Mouse (Mus musculus) liver, adult 2 months (tissue): ENCODE measurements around the gene Ift122. TPM values are rescaled to one million over a fixed set of nuclear protein-coding genes. Genes with fewer than 3 reads are reported as not detected.

Experiments
- DNase-seq: peaks from one replicate; pipeline ENCODE4 v3.0.0-alpha.2; 2011; ENCODE audit warnings: low read depth, low spot score; ENCODE audit errors: extremely low read depth
- H3K27ac ChIP-seq: fragments of 200-500 bp; replicated peaks from 2 replicates; pipeline ENCODE4 v1.5.1; 2012; ENCODE audit warnings: low read depth, mild to moderate bottlenecking, control low read depth, inconsistent platforms, low read length; ENCODE audit not compliant: insufficient read depth
- H3K27me3 ChIP-seq: fragments of 200-500 bp; 2 replicates; pipeline ENCODE4 v1.6.1; 2012; ENCODE audit warnings: mild to moderate bottlenecking, moderate library complexity, low read length, inconsistent platforms; ENCODE audit not compliant: control insufficient read depth, insufficient read depth
- H3K36me3 ChIP-seq: fragments of 200-500 bp; 2 replicates; pipeline ENCODE4 v1.6.1; 2012; ENCODE audit warnings: low read length, inconsistent platforms; ENCODE audit not compliant: control insufficient read depth, insufficient read depth
- H3K4me1 ChIP-seq: fragments of 200-500 bp; 2 replicates; pipeline ENCODE4 v1.6.1; 2011; ENCODE audit warnings: low read length; ENCODE audit not compliant: control insufficient read depth, insufficient read depth
- H3K4me3 ChIP-seq: fragments of 200-500 bp; 2 replicates; pipeline ENCODE4 v1.5.1; 2011; ENCODE audit warnings: low read depth, mild to moderate bottlenecking, control low read depth, low read length, moderate library complexity; ENCODE audit not compliant: insufficient read depth
- H3K79me2 ChIP-seq: fragments of 200-500 bp; 2 replicates; pipeline ENCODE4 v1.6.1; 2012; ENCODE audit warnings: inconsistent platforms, mild to moderate bottlenecking, low read length, moderate library complexity; ENCODE audit not compliant: control insufficient read depth, insufficient read depth
- H3K9ac ChIP-seq: fragments of 200-500 bp; 2 replicates; pipeline ENCODE4 v1.6.1; 2012; ENCODE audit warnings: low read depth, mild to moderate bottlenecking, control low read depth, inconsistent platforms, low read length
- CTCF ChIP-seq: fragments of 200-500 bp; IDR thresholded peaks from 2 replicates; pipeline ENCODE4 v1.5.1; 2011; ENCODE audit warnings: low read depth, low read length, control low read depth
- POLR2A ChIP-seq: fragments of 200-500 bp; IDR thresholded peaks from 2 replicates; pipeline ENCODE4 v1.6.1; 2011; ENCODE audit warnings: low read length, control low read depth; ENCODE audit not compliant: insufficient read depth; ENCODE audit errors: extremely low read depth
- WGBS: fragments of 180-500 bp; shearing (Covaris S2); methylation state at CpG from one replicate; pipeline ENCODE4 v1.1.7; 2018; 5-methylcytosine and 5-hydroxymethylcytosine counted together
- polyA plus RNA-seq: library from polyadenylated mRNA; depleted of rRNA; stranded (reverse); fragments of >200 nt; gene quantifications from 2 replicates; pipeline ENCODE4 v1.2.3, GENCODE M21; 2012
- total RNA-seq: library from RNA; depleted of rRNA; stranded (reverse); fragments of >200 nt; gene quantifications from 2 replicates; pipeline ENCODE4 v1.2.3, GENCODE M21; 2014

Gene Ift122
- total and polyA plus RNA-seq, 2 experiments: 2.0 to 3.0 TPM

DNA sequence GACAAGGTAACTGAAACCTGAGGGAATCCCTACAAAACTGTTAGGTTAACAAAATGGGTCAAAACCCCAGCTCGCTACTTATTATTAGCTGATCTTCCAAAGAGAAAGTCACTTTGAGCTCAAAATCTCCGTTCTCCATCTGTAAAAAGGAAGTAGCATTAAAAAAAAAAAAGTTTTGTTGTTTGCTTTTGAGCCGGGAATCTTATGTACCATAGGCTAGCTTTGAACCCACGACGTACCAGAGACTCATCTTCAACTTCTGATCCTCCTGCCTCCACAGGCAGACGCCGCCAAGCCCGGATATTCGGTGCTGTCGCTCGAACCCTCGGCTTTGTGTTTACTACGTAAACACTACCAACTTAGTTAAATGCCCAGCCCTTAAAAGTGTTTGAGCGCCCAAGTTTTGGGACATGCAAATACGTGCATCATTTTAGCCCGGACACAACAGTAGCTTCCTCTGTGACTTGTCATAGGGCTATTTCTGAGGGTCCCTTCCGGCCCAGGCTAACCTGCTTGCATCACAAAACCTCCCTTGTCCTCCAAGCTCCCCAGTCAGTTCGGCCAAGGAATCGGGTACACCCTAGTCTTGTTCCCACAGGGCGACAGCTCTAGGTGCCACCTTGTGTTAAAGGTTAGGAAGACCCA is 702 bp upstream of the Ift122 start:
- Histone ChIP-seq H3K4me3 (peak overlapping the region; percentile 54), H3K9ac (peak overlapping the region; percentile 26; the same call in 1 of the 2 replicates), H3K36me3 (no peaks in the 10 kb centered on the region), H3K27me3 (no peaks in the 10 kb centered on the region), H3K79me2 (no peaks in the 10 kb centered on the region), H3K27ac (peak overlapping the region; percentile 17; the same call in 1 of the 2 replicates), H3K4me1 (0 out of 2 replicates have a peak, but pooled peaks cover 2% of the 10 kb centered on the region)
- 11% methylated on average over 20 of the region's 20 CpGs for WGBS
- TF ChIP-seq POLR2A (no peak), CTCF (no peak)
- no peak for DNase-seq

DNA sequence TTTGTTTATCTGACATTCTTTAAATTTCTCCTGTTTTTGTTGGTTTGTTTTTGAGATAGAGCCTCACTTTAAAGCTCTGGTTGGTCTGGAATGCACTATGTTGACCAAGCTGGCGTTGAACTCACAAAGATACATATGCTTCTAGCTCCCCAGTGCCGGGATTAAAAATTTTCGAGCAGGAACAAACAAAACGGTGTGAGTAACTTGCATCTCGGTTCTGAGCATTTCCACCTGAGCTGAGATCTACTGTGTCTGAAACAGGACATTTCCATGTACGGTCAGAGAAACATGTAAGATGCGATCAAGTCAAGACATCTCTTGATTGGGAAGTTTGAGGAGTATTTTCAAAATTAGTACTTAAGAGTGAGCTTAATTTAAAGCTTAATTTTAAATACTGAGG is 715 bp downstream of the Ift122 start:
- no peak overlapping the region for H3K4me3 ChIP-seq
- no peaks in the 10 kb centered on the region for H3K79me2 ChIP-seq
- H3K27ac ChIP-seq: no peak overlapping the region
- H3K27me3 ChIP-seq: no peaks in the 10 kb centered on the region
- no peak overlapping the region for H3K9ac ChIP-seq
- no peaks in the 10 kb centered on the region for H3K36me3 ChIP-seq
- TF ChIP-seq CTCF (no peak), POLR2A (no peak)
- 0 out of 2 replicates have a peak, but pooled peaks cover 3% of the 10 kb centered on the region for H3K4me1 ChIP-seq
- DNase-seq: no peak
- WGBS: 54% methylated on average over 7 of the region's 7 CpGs

DNA sequence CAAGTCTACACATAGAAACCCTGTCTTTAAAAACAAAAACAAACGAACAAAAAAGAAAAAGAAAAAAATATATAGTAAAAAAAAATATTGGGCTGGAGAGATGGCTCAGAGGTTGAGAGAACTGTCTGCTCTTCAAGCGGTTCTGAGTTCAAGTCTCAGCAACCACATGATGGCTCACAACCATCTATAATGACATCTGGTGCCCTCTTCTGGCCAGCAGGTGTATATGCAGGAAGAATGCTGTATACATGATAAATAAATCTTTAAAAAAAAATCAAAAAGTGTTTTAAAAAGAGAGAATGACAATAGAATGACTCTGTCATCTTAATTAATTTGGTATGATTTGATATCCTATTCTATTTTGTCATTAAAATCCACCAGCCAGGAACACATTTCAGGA is 1.2 kb downstream of the Ift122 start:
- Histone ChIP-seq H3K79me2 (no peaks in the 10 kb centered on the region), H3K4me1 (0 out of 2 replicates have a peak, but pooled peaks cover 7% of the 10 kb centered on the region), H3K36me3 (no peaks in the 10 kb centered on the region), H3K27me3 (no peaks in the 10 kb centered on the region), H3K4me3 (no peak overlapping the region), H3K9ac (no peak overlapping the region), H3K27ac (no peak overlapping the region)
- TF ChIP-seq POLR2A (no peak), CTCF (0 out of 2 replicates have a peak, but pooled peaks have one; percentile 15)
- 73% methylated on average over 2 of the region's 2 CpGs for WGBS
- no peak for DNase-seq

DNA sequence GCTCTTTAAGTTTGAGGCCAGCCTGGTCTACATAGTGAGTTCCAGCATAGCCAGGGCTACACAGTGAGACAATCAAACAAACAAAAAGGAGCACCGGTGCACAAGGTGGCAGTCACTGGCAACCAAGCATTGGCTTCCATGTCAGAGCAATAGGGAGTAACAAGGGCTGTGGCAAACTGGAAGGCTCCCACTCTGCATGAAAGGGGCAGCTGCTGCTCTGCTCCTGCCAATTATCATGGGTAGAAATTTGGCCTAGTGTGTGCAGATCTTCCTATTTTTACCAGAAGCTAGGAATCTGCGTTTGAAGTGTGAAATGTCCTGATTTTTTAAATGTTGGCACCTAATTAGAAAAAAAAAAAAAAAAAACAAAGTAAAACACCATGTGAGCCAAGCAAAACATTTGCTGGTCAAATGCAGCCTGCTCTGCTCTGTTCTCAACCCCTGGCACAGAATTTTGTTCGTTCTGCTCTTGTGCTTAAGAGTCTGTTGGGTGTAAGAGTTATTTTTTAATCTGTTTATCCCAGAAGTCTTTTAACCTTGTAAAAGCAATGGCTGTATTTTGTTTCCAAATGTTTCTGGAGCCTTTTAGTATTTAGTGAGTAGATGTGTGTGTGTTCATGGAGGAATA is 2.6 kb downstream of the Ift122 start:
- Histone ChIP-seq H3K27me3 (no peaks in the 10 kb centered on the region), H3K79me2 (no peaks in the 10 kb centered on the region), H3K4me1 (0 out of 2 replicates have a peak, but pooled peaks cover 7% of the 10 kb centered on the region), H3K36me3 (no peaks in the 10 kb centered on the region), H3K27ac (no peak overlapping the region), H3K4me3 (no peak overlapping the region), H3K9ac (no peak overlapping the region)
- peak; percentile 33 for DNase-seq
- TF ChIP-seq CTCF (no peak), POLR2A (no peak)
- WGBS: 43% methylated on average over 3 of the region's 3 CpGs

DNA sequence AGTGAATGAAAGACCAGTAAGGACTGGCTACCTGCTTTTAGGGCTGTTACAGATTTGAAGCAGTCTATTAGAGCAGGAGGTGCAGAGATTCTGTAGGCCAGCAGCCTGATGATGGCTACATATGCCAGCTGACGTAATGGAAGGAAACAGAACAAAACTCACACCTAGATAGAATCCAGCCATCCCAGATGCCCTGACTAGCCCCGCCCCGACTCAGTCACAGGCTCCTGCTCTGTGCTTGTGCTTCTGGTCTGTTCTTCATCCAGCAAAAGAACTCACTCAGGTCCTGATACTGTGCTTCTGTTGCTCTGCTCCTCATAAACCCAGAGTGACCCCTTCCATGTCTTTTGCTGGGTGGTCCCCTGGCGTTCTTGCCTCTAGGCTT is 3.1 kb downstream of the Ift122 start:
- Histone ChIP-seq H3K9ac (no peak overlapping the region), H3K27me3 (no peaks in the 10 kb centered on the region), H3K36me3 (no peaks in the 10 kb centered on the region), H3K4me1 (0 out of 2 replicates have a peak, but pooled peaks cover 7% of the 10 kb centered on the region), H3K4me3 (no peak overlapping the region), H3K27ac (no peak overlapping the region), H3K79me2 (no peaks in the 10 kb centered on the region)
- TF ChIP-seq POLR2A: no peak
- TF ChIP-seq CTCF: no peak
- DNase-seq: no peak
- 91% methylated on average over 4 of the region's 4 CpGs for WGBS

DNA sequence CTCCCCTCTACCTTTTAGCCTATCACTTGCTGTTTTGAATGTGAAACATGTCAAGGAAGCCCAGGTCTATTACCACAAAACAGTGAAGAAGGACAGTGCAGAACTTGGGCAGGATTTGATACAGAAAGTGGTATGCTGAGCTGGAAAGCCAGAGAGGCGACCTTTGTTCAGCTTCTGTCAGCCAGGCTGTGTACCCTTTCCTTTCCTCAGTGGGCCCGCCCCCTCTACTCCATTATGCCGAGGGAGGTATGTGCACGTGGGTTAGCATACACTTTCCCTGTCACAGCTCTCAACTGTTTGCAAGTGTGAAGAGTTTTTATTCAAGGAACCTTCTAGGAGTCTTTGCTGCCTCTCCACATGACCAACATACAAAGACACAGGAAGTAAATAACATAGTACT is 6.0 kb downstream of the Ift122 start:
- Histone ChIP-seq H3K4me1 (peaks cover 9% of the 10 kb centered on the region; the same call in 1 of the 2 replicates), H3K9ac (no peak overlapping the region), H3K27ac (0 out of 2 replicates have a peak overlapping the region, but pooled peaks have one; percentile 10), H3K79me2 (no peaks in the 10 kb centered on the region), H3K27me3 (no peaks in the 10 kb centered on the region), H3K36me3 (no peaks in the 10 kb centered on the region), H3K4me3 (no peak overlapping the region)
- 25% methylated on average over 4 of the region's 4 CpGs for WGBS
- TF ChIP-seq CTCF: no peak
- TF ChIP-seq POLR2A: no peak
- no peak for DNase-seq
